Mouse (Mus musculus) heart, postnatal 36 days (tissue): ENCODE results near the gene Gm29049. TPM values are rescaled to one million over a fixed set of nuclear protein-coding genes. Genes with fewer than 3 reads are reported as not detected.
"Not testable (repeated sequence)": the region's sequence is repeated elsewhere in the genome, so short reads cannot be mapped to it uniquely, and the experiment has no call there.

Source experiments
- DNase-seq, 2 experiments: peaks; one replicate each; pipeline ENCODE4 v3.0.0; 2021 to 2022
- intact Hi-C: fragments of 180-260 bp; cut with DNase I; formaldehyde crosslinking; loops from one replicate; pipeline ENCODE4 v1.15.1; 2025
- total RNA-seq, 2 experiments: library from RNA; stranded (reverse); gene quantifications; 2 replicates each; pipeline ENCODE4 v1.2.3; 2021

The Gm29049 gene
- total RNA-seq = not detected

DNA sequence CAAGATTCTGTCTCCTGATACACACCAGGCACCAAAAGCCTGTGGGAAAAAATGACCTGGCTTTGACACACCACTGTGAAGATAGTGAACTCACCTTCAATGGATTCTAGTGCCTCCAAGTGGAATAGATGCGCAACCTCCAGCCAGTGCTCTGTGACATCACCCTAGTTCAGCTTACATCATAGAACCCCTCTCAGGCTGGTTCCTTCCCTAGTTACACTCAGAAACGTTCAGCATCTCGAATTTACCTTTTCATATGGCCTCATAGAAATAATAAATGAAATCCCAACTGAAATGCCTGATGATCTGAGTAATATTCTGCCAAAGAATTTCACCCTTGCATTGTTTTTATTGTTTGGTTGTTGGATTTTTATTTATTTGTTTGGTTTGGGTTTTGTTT lies at the start of gene Gm29049:
Gene Gm29049, minus strand, starts transcription at position 101 of the 400 bp plus-strand sequence.
- intact Hi-C loops, DNase-seq: not testable (repeated sequence)

Other genes starting within 250 kb of the Gm29049 start
- not detected for gene Gm20825, start 74.3 kb upstream of the Gm29049 start, total RNA-seq